Mouse (Mus musculus) gastrocnemius, postnatal 14 days (tissue): ENCODE data around the gene Fn3k. TPM values are rescaled to one million over a fixed set of nuclear protein-coding genes. Genes with fewer than 3 reads are reported as not detected.

Experiments
- DNase-seq: peaks from one replicate; pipeline ENCODE4 v3.0.0; 2021; ENCODE audit warnings: mixed read lengths
- intact Hi-C: fragments of 180-260 bp; cut with DNase I; formaldehyde crosslinking; loops from one replicate; pipeline ENCODE4 v1.15.1; 2025; ENCODE audit warnings: low total_unique reads
- microRNA-seq, 2 experiments: library from miRNA; unstranded; fragments of <30 nt; microRNA quantifications; one replicate each; pipeline ENCODE4 v1.2.0; 2021
- total RNA-seq, 2 experiments: library from RNA; stranded (reverse); gene quantifications; 2 replicates each; pipeline ENCODE4 v1.2.3; 2021

Fn3k gene
- total RNA-seq, 2 experiments from 2014 or later: 6.7 to 7.8 TPM

DNA sequence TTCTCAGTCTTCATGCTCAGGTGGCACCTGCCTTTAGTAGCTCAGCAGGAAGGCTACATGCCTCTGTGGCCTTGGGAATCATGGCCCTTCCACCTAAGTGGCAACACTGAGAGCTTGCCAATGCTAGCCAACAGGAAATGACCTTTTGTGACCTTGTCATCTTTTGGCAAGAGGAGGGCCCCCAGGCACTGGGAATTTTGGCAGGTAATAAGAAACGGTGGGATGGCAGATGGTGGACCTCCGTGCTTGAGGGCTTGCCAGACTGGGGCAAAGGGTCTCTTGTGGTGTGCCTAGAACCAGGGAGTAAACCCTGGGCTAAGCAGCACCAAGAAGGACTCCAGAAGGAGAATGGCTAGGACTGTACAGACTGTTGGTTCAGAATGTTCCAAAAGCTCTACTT, 7.4 kb downstream of the Fn3k start:
- no peak for DNase-seq
- intact Hi-C loops: no loop called here

DNA sequence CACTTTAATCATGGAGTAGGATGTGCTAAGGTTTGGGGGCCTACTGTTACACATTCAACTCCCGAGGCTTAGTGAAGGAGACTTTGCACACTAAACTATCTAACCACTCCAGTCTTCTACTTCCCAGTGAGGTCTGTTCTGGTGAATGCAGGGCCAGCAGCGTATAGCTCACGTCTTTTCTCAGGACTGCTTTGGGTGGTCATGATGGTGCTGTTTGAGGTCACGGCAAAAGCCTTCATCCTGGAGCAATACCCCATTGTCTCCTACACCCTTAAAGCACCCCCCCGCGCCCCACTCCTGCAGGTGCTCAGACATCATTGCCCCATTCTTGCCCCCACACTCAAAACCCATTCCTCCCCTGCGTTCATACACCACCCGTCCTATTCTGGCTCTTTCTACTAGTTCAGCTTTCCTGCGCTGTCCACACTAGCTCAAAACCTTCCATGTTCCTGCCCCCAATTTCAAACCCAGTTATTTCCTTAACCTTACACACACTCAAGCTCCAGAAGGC, 16.6 kb downstream of the Fn3k start:
- intact Hi-C loops: no loop called here
- DNase-seq: no peak

- DNase-seq: peak; percentile 93
- intact Hi-C loops: no loop called here
Measured at GRCm38 (mm10) chr11:121451753-121452635, 17.3 kb downstream of the Fn3k start, which contains the start of gene Tbcd. Tbcd (plus strand) TSS chr11:121451949.

- intact Hi-C loops: no loop called here
- no peak for DNase-seq
Measured at GRCm38 (mm10) chr11:121457874-121458273, 23.2 kb downstream of the Fn3k start.

- DNase-seq: no peak
- intact Hi-C loops: no loop called here
Measured at GRCm38 (mm10) chr11:121467408-121467807, 32.7 kb downstream of the Fn3k start.

DNA sequence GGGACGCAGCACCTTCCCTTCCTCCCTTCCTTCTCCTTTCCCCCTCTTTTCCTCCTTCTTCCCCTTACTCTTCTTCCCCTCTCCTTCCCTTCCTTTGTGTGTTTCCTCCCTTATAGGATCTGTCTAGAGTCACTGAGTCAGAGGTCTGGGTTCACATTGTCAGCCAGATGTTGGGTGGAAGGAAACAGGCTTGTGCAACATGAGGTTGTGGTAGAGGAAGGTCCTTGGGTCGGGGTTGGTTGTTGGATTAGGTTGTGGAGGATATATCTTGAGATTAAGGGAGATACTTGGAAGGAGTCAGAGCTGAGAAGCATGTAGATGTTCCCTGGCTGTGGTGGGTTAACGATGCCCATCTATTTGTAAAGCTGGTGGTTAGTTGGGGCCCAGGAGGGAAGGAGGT, 40.1 kb downstream of the Fn3k start:
- no peak for DNase-seq
- intact Hi-C loops: loop anchor here (2.0 kb wide), 1 partner anchor 334 kb away; no protein-coding TSS in a partner anchor

DNA sequence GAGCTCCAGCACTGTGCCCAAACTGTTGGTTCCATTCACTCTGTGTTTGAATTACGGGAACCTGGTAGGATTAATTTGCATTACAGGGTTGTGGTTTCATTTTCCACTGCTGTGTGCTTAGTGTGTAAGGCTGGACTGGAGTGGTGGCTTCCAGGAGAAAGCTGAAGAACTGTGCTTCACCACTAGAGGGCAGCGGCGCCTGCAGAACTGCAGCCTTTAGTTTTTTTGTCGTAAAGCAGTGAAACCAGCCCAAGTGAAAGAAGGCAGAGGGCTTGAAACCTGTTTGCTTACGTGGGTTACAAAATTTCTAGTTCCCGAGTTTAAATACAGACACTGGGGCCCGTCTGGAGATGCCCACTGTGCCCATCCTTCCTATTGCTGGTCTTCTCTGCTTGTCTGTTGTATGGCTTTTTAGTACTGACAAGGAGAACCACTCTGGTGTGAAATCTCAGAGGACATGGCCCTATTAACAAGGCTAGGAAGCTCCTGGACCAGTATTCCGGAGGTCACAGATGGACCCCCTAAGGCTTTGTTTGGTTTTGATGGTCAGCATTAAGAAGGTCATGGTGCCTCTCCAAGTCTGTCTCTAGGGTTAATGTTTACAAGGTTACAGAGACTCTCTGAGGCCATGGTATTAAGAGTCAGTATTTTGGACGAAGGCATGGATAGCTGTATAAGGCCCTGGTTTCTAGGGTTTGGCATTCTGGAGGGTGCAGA, 41.1 kb downstream of the Fn3k start:
- DNase-seq: peak; percentile 74
- intact Hi-C loops: loop anchor here (2.0 kb wide), 1 partner anchor 333 kb away; no protein-coding TSS in a partner anchor

DNA sequence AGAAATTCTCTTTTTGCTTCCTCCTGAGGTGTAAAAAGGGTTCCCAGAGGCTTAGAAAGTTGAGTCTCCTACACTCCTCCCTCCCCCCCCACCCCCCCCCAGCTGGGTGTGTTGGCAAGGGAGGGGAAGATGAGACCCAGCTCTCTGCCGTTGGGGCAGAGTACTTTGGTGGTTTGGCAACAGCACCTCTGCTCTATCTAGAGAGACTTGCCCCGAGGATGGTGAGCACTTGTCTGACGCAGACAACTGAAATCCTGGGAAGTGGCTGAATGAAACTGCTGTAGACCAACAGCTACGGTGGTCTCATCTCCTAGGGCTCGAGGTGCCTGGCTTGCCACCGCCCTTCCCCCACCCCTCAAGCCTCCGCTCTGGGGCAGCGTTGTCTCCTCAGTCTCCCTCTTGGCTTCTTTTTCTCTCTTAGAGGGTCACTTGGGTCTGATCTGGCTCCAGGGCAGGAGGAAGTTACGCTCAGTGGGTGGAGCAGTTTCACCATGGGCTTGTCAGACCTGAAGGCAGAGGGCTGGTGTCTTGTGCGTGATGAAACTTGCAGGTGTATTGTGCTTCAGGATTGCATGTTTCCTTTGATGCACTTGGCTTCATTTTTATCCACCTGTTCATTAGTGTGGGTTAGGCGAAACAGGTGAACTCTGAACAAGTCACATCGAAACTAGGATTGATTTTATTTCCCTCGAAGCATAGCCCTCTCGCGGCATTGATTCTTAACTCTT, 44.9 kb downstream of the Fn3k start:
- no peak for DNase-seq
- intact Hi-C loops: no loop called here

DNA sequence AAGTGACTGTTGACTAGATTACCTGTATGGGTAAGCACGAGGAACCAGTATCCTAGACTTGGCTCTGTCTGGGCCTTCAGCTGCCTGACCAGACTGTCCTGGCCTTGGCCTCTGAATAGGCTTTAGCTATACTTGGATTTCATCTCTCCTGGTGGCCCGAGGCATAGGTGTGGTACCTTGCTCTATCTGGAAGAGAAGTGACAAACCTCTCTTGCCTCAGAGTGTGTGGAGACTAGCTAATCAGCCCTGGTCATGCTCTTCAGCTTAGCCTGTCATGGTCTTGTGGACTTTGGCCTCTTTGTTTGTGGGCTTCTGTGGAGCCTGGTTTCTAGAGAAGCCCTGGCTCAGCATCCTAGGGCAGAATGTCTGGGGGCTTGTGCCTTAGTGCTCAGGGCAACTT, 46.4 kb downstream of the Fn3k start:
- no peak for DNase-seq
- intact Hi-C loops: no loop called here

DNA sequence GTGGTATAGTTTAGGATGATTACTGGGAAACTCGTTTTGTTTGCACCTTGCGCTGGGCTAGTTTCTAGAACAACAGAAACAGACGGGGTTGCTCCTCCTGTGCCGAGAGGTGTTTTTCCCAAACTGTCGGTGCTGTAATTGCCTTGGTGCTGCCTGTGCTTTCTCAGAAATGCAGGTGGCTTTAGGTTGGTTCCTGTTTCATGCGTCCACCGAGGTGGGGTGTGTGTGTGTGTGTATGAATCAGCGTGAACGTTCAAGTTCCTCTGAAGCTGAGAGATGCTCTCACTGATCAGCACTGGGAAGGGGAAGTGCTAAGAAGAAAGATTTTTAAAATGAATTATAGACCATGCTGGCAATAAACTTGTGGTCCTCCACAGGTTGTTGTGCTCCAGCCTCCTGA, 51.2 kb downstream of the Fn3k start:
- intact Hi-C loops: no loop called here

DNA sequence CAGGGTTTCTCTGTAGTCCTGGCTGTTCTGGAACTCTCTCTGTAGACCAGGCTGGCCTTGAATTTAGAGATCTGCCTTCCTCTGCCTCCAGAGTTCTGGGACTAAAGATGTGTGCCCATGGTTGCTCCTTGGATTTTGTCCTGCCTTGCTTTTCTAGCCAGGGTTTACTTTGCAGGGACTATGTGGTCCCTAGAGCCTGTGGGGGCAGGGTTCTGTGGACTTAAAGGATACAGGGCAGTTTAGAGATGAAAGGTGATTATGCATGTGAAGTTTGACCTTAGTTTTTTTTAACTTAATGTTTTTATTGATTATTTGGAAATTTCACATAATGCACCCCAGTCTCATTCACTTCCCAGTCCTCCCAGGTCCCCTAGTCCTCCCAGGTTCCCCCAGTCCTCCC, 55.9 kb downstream of the Fn3k start:
- no peak for DNase-seq
- intact Hi-C loops: no loop called here

More for the DNA sequence above, 51.2 kb downstream of the Fn3k start:
- DNase-seq: no peak

Small RNA genes lying within 50 kb of the gene (microRNA-seq; reads per million reads assigned to microRNA genes)
- gene Mir7236: 0.50 to 1.9 reads per million in 2 experiments

Other genes starting within 250 kb of the Fn3k start
- gene Hexdc, start 230.5 kb upstream of the Fn3k start, total RNA-seq: 1 to 10 TPM; 6.0 to 7.7 TPM
- gene Ogfod3, start 230.2 kb upstream of the Fn3k start, total RNA-seq: 10 to 100 TPM; 10.0 to 12.0 TPM
- 1 to 10 TPM; 4.4 to 5.6 TPM for gene Cybc1, start 205.6 kb upstream of the Fn3k start, total RNA-seq
- gene Narf, start 197.7 kb upstream of the Fn3k start, total RNA-seq: 10 to 100 TPM; 40.9 to 56.1 TPM
- 10 to 100 TPM; 18.9 to 24.7 TPM for gene Foxk2, start 174.9 kb upstream of the Fn3k start, total RNA-seq
- 10 to 100 TPM; 26.1 to 31.5 TPM for gene Wdr45b, start 80.5 kb upstream of the Fn3k start, total RNA-seq
- gene Rab40b, start 46.7 kb upstream of the Fn3k start, total RNA-seq: 10 to 100 TPM; 14.7 to 20.5 TPM
- 1 to 10 TPM; 4.4 to 5.1 TPM for gene Fn3krp, start 13.5 kb upstream of the Fn3k start, total RNA-seq
- 10 to 100 TPM; 13.6 to 14.1 TPM for gene Tbcd, start 17.0 kb downstream of the Fn3k start, total RNA-seq
- not detected for gene Zfp750, start 84.4 kb downstream of the Fn3k start, total RNA-seq
- 1 to 10 TPM; 2.3 to 2.8 TPM for gene B3gntl1, start 238.2 kb downstream of the Fn3k start, total RNA-seq